Mouse (Mus musculus) megakaryocyte-erythroid progenitor cell, adult 5-6 weeks (primary cell): ENCODE measurements around the gene Gm17555. TPM values are rescaled to one million over a fixed set of nuclear protein-coding genes. Genes with fewer than 3 reads are reported as not detected.

Source experiments
- total RNA-seq, 2 experiments: library from RNA; stranded (forward) in 1 of 2; stranded (reverse) in 1 of 2; fragments of 200-1000, 215-1000 nt in 1 of 2; fragments of >200 nt in 1 of 2; fragmentation: Nextera tagmentation in 1 of 2; gene quantifications; 2 replicates each; pipeline ENCODE4 v1.2.3; 2014 to 2017

Gm17555 gene
- total RNA-seq, 2 experiments from 2014 or later: not detected

Other genes starting within 250 kb of the Gm17555 start
- gene Fgf7, start 180.4 kb upstream of the Gm17555 start, total RNA-seq (2014; fragmentation: Nextera tagmentation): not detected in 2 replicates
- not detected in 2 replicates for gene Fgf7, start 180.4 kb upstream of the Gm17555 start, total RNA-seq (2017)
- gene Fam227b, start 63.1 kb upstream of the Gm17555 start, total RNA-seq (2014; fragmentation: Nextera tagmentation): not detected in 2 replicates
- gene Fam227b, start 63.1 kb upstream of the Gm17555 start, total RNA-seq (2017): not detected in 2 replicates
- 28.0 and 28.3 TPM in 2 replicates for gene Dtwd1, start 63.0 kb upstream of the Gm17555 start, total RNA-seq (2014; fragmentation: Nextera tagmentation)
- 21.5 and 27.0 TPM in 2 replicates for gene Dtwd1, start 63.0 kb upstream of the Gm17555 start, total RNA-seq (2017)